Mouse (Mus musculus) testis, postnatal 14 days (tissue): ENCODE results near the gene Oxsm.
A peak's percentile ranks its signal among the peaks of the same experiment; 100 is the strongest.

Experiments used
- DNase-seq: peaks from one replicate; pipeline ENCODE4 v3.0.0; 2021; ENCODE audit warnings: low spot score

The Oxsm gene

DNA sequence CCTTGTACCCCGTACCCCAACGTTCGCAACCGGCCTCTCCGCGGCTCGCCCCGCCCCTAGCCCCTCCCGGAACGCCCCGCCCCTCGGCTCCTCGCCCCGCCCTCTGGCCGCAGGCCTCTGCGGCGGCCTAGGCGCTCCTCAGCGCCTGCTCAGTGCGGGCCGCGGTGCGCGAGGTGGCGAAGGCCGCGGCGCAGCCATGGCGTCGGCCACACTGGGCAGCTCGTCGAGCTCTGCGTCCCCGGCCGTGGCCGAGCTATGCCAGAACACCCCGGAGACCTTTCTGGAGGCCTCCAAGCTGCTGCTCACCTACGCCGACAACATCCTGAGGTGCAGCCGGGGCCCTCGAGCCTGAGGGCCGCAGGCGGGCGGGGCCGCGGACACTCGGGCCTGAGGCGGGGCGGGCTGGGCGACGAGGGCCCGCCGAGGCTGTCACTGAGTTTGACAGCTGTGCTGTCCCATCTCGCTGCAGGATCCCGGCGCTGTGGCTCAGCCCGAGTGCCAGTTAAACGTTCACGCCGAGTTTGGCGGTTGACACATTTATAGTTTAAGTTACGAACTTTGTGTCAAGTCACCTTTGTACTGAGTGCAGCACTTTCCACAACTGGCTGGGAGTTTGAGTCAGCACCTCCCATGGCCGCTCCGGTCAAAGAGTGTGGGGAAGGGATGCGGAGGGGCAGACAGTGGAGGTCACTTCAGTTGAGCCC is at the start of gene Oxsm, which contains the start of gene Ngly1:
Oxsm (minus strand) TSS at position 638 of the 704 bp plus-strand sequence.
Ngly1 (plus strand) TSS at position 110 of the 704 bp plus-strand sequence.
- DNase-seq = peak; percentile 88

DNA sequence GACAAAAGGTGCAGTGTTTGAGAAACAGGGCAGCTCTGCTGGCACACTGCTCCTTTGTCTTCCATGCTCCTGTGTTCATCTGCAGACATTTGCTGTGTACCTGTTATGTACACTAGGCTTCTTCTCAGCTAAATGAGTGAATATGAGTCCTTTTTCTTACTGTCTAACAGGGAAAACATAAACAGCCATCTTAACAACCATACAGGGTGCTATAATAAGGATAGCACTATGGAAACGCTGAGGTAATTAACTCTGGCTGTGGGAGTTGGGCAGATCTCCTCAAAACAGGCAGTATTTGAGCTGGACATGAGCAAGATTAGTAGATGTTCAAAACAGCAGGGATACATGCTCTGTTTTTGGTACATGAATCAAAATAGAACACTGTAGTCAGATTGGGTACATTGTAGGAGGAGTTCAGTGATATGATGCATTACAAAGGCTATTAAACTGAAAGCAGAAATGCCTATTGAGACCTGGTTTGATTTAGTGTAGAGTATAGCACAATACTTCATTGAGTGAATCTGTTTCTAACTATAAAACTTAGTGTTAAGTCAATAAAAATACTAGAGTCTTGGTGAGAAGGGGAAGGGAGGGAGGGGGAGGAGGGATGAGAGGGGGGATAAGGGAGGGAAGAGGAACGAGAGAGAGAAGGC is 47.3 kb upstream of the Oxsm start:
- no peak for DNase-seq

DNA sequence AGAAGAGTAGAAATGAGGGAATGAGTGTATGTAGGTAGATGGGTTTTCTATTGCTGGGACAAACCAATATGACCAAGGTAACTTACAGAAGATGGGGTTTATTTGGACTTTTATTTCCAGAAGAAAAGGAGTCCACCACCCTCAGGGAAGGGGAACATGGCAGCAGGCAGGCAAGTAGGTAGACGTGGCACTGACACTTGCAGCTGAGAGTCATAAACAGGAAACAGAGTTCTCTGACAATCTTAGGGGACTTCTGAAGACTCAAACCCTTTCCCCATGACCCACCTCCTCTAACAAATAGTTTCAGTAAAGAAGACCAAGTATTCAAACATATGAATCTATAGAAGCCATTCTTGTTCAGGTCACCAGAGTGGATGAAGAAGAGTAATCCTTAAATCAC is 44.3 kb upstream of the Oxsm start:
- DNase-seq = no peak

DNA sequence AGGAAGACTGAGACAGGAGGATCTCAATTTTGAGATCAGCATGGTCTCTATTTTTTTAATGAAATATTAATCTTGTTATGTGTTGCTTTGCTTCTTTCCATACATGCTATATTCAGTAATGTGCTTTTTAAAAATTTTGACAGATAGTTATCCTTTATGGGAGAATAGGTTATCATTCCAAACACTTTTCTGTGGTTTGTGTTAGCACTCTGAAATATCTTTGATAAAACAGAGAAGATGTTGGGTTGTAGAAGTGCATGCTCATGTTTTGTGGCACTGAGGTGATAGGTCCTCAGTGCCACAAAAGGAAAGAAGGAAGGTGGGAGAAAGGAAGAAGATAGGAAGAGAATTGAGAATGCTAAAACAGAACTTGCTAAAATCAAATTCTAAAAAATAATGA is 43.4 kb upstream of the Oxsm start:
- no peak for DNase-seq

DNA sequence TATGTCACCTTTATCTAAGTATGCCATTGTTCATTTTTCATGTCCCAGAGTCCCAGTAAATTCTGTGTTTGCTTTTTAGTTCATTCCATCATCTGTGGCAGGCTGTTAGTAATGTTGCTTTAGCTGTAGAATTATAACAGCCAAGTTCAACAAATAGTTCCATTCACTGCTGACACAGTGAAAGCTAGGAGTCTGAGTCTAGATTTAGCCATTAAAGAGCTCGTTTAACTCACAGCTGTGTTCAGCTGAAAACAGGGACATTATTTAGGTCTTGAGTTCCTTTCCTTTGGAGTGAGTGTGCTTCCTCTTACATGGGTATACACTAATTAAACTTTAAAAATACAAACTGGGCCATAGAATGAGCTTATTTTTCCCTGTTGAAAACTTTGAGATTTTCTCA is 42.8 kb upstream of the Oxsm start:
- DNase-seq = no peak

DNA sequence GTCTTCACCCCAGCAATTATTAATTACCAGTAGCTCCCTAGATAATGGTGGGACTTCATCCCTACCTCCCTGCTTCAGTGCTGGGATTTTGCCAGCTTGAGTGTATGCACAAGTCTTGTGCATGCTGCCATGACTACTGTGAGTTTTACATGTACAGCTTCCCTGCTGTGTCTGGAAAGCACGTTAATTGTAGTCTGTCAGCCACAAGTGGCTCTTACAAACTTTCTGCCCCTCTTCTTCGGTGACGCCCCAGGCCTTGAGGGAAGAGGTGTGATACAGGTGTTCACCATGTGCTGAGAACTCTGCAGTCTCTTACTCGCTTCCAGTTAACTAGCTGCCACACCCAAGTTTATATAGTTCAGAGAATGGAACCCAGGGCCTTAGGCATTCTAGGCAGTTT is 34.4 kb upstream of the Oxsm start:
- DNase-seq = no peak

DNA sequence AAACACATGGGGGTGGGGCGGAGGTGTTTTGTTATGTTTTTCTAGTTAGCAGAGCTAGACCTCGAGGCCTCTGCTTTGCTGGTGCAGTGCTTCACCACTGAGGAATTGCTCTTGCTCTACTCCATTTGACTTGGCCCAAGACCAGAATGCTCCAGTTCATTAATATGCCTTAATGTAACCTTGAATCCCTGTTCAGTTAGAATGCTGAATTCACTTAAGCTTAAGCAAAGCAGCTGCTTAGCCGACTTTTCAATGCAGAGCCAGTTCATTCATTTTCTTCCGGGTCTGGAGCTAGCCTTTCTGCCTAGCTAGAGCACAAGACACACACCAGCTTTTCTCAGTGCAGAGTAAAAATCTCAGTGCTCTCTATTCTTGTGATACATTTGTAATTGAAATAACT is 29.6 kb upstream of the Oxsm start:
- DNase-seq = no peak

DNA sequence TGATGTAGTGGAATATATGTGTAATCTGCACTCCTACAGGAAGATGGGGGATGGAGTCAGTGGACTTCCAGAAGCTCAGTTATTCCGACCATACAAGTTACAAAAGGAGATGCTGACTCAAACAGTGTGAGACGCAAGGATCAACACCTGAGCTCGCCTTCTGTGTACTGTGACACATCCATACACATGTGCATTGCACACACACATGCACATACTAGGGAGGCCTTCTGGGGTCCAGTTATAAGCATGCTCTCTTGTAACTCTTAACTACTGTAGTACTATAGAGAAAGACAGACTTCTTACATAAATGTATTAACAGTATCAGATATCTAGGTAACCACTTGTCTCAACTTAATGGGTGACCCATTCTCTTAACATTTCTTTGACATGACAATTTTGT is 24.1 kb upstream of the Oxsm start:
- DNase-seq = no peak

DNA sequence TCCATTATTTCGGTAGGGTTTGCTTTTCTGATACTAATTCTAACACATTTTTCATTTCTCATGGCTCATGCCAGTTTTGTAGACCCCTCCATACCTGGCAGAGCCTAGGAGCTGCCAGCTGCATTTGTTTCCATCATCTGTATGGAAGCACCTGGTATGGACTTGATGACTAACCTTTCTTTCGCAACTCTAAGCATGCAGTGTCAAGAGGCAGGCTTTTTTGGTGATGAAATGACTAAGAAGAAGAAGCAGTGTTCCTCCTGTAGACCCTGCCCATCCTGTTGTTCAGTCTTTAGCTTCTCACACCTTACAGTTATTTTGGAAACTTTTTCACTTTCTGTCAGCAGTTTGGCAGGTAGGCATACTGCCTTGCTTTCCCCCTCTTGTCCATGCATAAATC is 20.2 kb upstream of the Oxsm start:
- DNase-seq = no peak

DNA sequence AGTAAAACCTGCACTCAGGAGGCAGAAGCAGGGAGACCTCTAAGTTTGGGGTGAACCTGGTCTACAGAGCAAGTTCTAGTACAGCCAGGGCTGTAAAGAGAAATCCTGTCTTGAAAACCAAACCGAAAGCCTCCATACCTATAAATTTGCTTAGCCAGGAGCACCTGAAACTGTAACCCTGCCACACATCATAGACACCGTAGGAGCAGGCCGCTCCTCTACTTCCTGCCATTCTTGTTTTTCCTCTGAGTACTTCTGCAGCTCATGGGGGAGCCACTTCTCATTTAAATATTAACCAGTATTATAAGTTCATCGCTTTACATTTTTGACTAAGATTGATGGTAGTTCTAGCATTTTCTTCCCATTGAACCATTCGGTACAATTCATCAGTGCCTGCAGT is 17.4 kb upstream of the Oxsm start:
- DNase-seq = no peak

DNA sequence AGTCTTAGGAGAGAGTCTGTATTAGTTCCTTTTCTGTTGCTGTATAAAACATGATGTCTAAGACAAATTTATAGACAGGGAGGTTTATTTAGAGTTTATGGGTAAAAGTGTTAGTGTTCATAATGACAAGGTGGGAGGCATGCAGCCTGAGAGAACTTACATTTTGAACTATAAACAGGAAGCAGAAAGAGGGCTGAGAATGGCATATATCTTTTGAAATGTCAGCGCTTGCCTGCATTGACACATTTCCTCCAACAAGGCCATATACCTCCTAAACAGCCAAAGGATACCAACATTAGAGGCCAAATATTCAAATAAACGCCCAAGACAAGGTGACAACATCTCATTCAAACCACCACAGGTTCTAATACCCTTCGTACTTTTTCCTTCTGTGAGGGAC is 12.3 kb upstream of the Oxsm start:
- no peak for DNase-seq

DNA sequence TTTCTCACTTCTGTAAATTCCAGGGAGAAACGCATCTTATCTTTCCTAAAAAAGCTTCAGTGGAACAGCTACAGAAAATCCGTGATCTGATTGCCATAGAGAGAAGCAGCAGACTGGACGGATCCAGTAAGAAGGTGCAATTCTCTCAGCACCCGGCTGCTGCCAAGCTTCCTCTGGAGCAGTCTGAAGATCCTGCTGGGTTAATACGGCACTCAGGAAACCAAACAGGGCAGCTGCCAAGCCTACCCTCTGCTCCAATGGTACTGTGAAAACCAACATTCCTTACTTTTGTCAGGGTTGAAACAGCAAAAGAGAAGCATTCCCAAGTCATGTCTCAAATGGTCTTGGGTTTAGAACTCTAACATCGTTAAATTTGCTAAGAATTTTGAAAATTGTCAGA is 10.9 kb upstream of the Oxsm start:
- no peak for DNase-seq

DNA sequence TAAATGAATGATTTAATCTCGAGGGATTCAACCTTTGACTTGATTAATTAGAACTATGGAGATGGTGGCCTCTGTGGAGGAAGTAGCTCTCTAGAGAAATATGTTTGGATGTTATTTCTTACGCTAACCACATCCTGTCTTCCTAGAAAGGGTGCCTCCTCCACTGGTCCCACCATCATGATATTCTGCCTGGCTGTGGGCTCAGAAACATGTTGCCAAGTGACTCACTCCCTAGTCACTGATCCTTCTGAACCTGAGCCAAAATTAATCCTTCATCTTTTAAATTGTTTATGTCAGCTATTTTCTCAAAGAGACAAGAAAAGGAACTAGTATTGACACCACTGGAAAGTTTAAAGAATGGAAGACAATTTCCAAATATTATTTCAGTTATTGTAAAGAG is 6.6 kb upstream of the Oxsm start:
- no peak for DNase-seq

DNA sequence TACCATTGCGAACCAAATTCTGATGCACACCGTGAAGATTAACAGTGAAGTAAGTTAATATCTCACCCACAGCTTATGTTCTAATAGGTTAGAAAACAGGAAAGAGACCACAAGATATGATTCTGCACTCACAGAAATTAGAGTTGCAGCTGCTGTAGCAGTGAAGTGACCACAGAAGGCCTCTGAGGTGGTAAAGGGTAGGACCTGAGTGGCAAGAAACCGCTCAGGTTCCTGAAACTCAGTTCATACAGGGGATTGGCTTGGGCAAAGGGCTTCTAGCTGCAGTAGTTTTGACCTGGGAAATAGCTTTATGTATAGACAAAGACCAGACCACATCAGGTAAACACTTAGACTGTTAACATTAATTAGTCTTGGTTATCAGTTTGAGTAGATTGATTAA is 6.1 kb upstream of the Oxsm start:
- DNase-seq = no peak

DNA sequence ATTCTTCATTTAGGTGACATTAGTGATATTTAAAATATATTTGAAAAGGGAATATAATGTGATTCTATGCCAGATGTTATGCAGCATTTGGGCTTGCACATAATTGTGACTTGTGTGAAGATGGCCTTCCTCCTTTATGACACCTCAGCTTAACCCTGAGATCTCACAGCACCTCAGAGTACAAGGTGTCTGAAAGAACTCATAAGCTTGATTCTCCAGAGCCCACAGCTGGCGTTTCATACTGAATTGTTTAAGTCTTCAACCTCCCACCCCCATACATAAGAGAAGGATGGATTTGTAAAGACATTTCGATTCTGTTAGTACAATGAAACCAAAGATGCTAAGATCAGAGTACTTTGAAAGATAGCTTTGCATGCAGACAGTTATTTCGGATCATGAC is 491 bp upstream of the Oxsm start:
- DNase-seq = no peak

DNA sequence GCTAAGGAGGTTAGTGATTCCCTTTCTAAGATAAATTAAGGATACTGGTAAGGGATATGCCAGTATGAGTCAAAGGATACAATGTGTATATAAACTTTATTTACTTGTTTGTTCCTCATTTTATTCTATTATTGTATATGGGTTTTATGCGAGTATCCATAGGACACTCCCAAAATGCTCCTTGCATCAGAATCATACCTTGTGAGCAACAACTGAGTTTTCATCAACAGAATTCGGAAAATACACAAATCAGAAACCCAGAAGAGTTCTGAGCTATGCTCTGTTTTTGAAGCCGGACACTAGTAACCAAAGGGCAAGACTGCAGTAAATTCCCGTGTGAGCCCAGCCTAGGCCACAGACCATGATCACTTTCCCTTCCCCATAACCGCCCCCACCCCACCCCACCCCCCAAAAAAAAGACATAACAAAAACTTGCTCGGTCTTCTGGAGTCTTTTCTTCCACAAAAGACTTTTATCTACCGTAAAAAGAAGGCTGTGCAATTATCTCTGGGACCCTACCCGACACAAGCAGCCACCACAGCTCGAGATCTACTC is 928 bp downstream of the Oxsm start:
- DNase-seq = peak; percentile 11

DNA sequence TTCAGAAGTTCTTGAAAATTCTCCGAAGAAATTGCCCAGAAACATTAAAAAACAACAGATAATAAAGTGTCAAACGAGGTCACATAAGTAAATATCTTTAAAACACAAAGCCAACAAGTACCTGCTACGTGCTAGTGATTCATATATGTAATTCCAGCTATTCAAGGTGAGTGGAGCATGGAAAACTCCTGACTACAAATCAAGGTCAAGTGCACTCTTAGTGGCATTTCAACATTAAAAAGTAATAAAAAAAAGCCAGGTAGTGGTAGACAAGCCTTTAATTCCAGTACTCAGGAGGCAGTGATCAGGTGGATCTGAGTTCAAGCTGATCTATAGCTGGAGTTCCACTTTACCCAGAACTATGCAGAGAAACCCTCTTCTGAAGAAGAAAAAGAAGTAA is 1.5 kb downstream of the Oxsm start:
- no peak for DNase-seq

DNA sequence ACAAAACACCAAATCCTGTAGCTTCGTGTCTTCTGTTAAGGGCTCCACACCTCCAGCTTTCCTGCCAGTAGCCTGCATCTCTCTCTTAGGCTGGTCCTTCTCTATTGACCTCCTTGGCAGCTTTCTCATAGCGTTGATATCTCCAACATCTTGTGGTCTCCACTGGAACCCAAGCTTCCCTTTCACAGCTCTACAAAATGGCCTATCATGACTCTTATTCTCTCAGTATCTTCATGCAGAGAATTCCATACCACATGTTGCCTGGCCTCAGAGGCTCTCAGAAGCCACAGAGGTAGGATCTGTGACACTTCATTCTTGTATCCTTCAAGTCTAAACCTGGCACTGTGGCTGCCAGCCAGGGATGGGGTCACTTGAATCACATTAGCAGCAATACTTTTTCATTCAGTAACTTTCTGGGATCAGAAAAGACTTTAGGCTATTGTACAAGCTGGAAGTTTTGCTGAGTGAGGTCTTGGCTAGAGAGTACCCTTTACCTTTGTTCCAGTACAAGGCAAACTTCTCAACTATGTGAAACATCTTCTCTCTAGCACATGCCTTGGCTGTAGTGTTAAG is 3.2 kb downstream of the Oxsm start:
- no peak for DNase-seq

DNA sequence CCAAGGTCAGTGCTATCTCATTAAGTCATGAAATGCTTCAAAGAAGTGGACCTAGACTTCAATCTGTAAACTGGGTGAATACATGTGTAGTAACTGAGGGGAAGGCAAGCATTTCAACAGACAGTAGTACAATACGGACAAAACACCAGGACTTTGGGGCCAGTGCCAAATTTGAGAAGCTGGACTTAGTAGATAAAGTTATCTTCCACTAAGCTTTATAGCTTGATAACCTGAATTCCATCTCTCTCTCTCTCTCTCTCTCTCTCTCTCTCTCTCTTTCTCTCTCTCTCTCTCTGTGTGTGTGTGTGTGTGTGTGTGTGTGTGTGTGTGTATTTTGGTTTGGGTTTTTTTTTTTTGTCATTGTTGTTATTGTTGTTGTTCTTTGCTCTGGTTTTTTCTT is 4.5 kb downstream of the Oxsm start:
- DNase-seq = no peak

DNA sequence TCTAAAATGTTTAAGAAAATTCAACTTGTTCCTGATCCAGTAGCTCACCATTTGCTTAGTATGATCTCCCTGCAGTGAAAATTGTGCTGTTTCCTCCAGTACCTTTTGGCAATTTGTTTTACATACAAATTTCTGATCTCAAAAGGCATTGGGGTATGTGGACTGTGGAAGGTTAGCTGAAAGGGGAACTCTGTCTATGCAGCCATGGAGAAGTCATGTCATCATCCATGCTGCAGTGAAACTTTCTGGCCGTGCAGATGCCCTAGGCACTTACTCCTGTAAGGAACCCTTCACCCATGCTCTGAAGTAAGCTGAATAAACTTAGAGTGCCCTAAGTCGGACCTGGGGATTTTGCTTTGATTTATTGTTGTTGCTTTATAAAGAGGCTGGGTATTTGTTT is 5.2 kb downstream of the Oxsm start:
- no peak for DNase-seq

DNA sequence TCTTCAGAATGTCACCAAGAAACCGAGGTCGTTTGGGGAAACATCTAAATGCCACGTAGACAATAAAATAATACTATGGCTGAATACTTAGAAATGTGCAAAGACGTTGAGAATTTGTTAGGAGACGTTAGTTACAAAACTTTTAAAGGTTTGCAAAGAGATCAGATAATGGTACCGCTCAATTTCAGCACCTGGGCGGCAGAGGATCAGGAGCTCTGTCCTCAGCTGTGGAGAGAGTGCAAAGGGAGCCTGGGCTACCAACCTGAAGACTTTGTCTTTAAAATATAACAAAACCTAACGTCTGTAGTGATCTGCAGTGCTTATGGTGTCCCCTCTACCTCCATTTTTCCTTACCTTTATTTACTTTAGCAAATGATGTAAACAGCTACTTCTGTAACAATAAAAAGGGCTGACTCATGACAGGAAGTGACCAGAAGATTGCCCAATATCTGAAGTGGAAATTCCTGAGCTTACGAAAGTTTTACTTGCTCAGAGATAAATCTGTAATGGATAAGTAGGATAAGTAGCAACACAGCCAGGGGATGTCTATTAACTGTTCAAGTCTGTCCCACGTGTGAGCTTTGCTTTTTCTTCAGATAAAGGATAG is 5.9 kb downstream of the Oxsm start:
- no peak for DNase-seq

DNA sequence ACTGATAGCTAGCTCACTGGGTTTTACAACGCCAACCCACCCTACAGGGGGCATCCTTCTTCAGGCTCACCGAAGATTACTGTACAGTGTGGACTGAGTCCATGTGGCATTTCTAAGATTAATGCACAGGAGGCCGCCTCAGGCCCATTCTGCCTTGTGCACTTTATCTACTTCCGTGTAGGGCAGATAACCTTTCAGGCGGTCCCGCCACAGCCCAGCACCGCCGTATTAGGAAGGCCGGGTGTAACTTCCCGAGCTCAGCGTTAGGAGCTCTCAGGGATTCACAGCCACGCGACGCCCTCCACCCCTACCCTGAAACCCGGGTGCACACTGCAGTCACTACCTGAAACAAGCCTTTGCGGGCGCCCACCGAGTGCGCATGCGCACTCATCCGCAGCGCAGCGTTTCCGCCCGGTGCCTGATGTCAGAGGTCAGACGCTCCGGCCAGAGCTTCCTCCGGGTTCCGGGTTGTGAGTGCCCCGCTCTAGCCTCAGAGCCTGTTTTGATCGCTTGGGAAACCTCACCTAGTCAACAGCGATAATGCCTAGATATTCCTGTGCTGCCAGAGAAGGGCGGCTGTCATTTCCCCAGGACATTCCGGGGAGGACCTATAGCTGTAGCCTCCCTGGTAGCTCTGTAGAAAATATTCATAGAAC is 6.5 kb downstream of the Oxsm start:
- DNase-seq = peak; percentile 86
